Mouse (Mus musculus): ENCODE measurements at regions not wholly inside any gene's neighbourhood (a gene's known extent, or its start where the extent isn't known, plus 50 kb on each side); places are given as distances from the start of the nearest gene placed in this dataset.

GRCm38 (mm10) chr10:3630763-3631223 is 90.8 kb downstream of the Iyd start:
- peak; percentile 68 for DNase-seq

- DNase-seq = peak; percentile 77
Observed at GRCm38 (mm10) chr10:3633871-3634496, 93.9 kb downstream of the Iyd start.

- no peak for DNase-seq
Observed at GRCm38 (mm10) chr10:3644111-3644510, 96.1 kb upstream of the Plekhg1 start.

GRCm38 (mm10) chr10:3645030-3645429 is 95.1 kb upstream of the Plekhg1 start:
- DNase-seq = no peak

GRCm38 (mm10) chr10:3646151-3646910 is 93.8 kb upstream of the Plekhg1 start:
- DNase-seq = no peak

- DNase-seq = no peak
Observed at GRCm38 (mm10) chr10:3647811-3648731, 92.1 kb upstream of the Plekhg1 start.

- no peak for DNase-seq
Observed at GRCm38 (mm10) chr10:3649983-3650382, 90.2 kb upstream of the Plekhg1 start.

GRCm38 (mm10) chr10:3650561-3650960 is 89.6 kb upstream of the Plekhg1 start:
- no peak for DNase-seq

- no peak for DNase-seq
Observed at GRCm38 (mm10) chr10:3652522-3652921, 87.6 kb upstream of the Plekhg1 start.

GRCm38 (mm10) chr10:3656081-3656480 is 84.1 kb upstream of the Plekhg1 start:
- no peak for DNase-seq

GRCm38 (mm10) chr10:3662156-3662555 is 78.0 kb upstream of the Plekhg1 start:
- no peak for DNase-seq

GRCm38 (mm10) chr10:3662571-3662970 is 77.6 kb upstream of the Plekhg1 start:
- peak; percentile 21 for DNase-seq

- DNase-seq = peak; percentile 59
Observed at GRCm38 (mm10) chr10:3663296-3663695, 76.9 kb upstream of the Plekhg1 start.

- DNase-seq = peak; percentile 31
Observed at GRCm38 (mm10) chr10:3684481-3684880, 55.7 kb upstream of the Plekhg1 start.

All from kidney, postnatal 14 days (tissue).